Mouse (Mus musculus) lung, postnatal 36 days (tissue): Measurements from ENCODE around the gene Thsd7b.
"Not testable (repeated sequence)": the region's sequence is repeated elsewhere in the genome, so short reads cannot be mapped to it uniquely, and the experiment has no call there.

Experiments
- DNase-seq: peaks from one replicate; pipeline ENCODE4 v3.0.0; 2022; ENCODE audit warnings: mixed read lengths

The Thsd7b gene

GRCm38 (mm10) chr1:129867714-129868113, 594.6 kb downstream of the Thsd7b start:
- DNase-seq: no peak

GRCm38 (mm10) chr1:129874355-129874754, 601.3 kb downstream of the Thsd7b start:
- DNase-seq: no peak

- DNase-seq: no peak
These were observed 614.8 kb downstream of the Thsd7b start for GRCm38 (mm10) chr1:129887861-129888260.

GRCm38 (mm10) chr1:129898121-129898520, 625.0 kb downstream of the Thsd7b start:
- DNase-seq: no peak

GRCm38 (mm10) chr1:129915484-129915883, 642.4 kb downstream of the Thsd7b start:
- no peak for DNase-seq

GRCm38 (mm10) chr1:129917568-129917967, 644.5 kb downstream of the Thsd7b start:
- DNase-seq: no peak

GRCm38 (mm10) chr1:129919385-129919784, 646.3 kb downstream of the Thsd7b start:
- peak; percentile 58 for DNase-seq

GRCm38 (mm10) chr1:129931003-129931402, 657.9 kb downstream of the Thsd7b start:
- DNase-seq: no peak

- no peak for DNase-seq
These were observed 670.0 kb downstream of the Thsd7b start for GRCm38 (mm10) chr1:129943116-129943515.

GRCm38 (mm10) chr1:129947026-129947425, 673.9 kb downstream of the Thsd7b start:
- DNase-seq: no peak

GRCm38 (mm10) chr1:129955478-129955877, 682.4 kb downstream of the Thsd7b start:
- no peak for DNase-seq

- DNase-seq: no peak
These were observed 683.5 kb downstream of the Thsd7b start for GRCm38 (mm10) chr1:129956625-129957024.

- not testable (repeated sequence) for DNase-seq
These were observed 686.2 kb downstream of the Thsd7b start for GRCm38 (mm10) chr1:129959352-129959751.

- DNase-seq: no peak
These were observed 690.1 kb downstream of the Thsd7b start for GRCm38 (mm10) chr1:129963166-129963565.

- DNase-seq: not testable (repeated sequence)
These were observed 716.1 kb downstream of the Thsd7b start for GRCm38 (mm10) chr1:129989247-129989646.

- DNase-seq: no peak
These were observed 717.7 kb downstream of the Thsd7b start for GRCm38 (mm10) chr1:129990821-129991220.

- no peak for DNase-seq
These were observed 781.9 kb downstream of the Thsd7b start for GRCm38 (mm10) chr1:130055012-130055411.

GRCm38 (mm10) chr1:130062105-130062504, 789.0 kb downstream of the Thsd7b start:
- DNase-seq: no peak

- DNase-seq: no peak
These were observed 793.3 kb downstream of the Thsd7b start for GRCm38 (mm10) chr1:130066193-130066959.

- no peak for DNase-seq
These were observed 810.7 kb downstream of the Thsd7b start for GRCm38 (mm10) chr1:130083788-130084187.

GRCm38 (mm10) chr1:130085207-130085606, 812.1 kb downstream of the Thsd7b start:
- no peak for DNase-seq

GRCm38 (mm10) chr1:130085910-130086309, 812.8 kb downstream of the Thsd7b start:
- no peak for DNase-seq

- no peak for DNase-seq
These were observed 826.1 kb downstream of the Thsd7b start for GRCm38 (mm10) chr1:130099227-130099626.

- no peak for DNase-seq
These were observed 839.6 kb downstream of the Thsd7b start for GRCm38 (mm10) chr1:130112580-130113314.
